Mouse (Mus musculus) forebrain, embryonic 11.5 days (tissue): ENCODE data around the gene Fgd6. TPM values are rescaled to one million over a fixed set of nuclear protein-coding genes. Genes with fewer than 3 reads are reported as not detected.

Experiments
- ATAC-seq: fragments of 200-750 bp; cut with Nextera tagmentation; replicated peaks from 2 replicates; pipeline ENCODE4 v1.8.0; 2017; ENCODE audit warnings: moderate TSS enrichment; ENCODE audit not compliant: low FRiP score
- DNase-seq: peaks from one replicate; pipeline ENCODE4 v3.0.0-alpha.2; 2017; ENCODE audit warnings: low spot score
- H3K27ac ChIP-seq: fragments of 300-500 bp; sonication (generic); 2 replicates; pipeline ENCODE4 v1.5.1; 2014; ENCODE audit warnings: low read depth, low read length
- H3K27me3 ChIP-seq: fragments of 300-500 bp; sonication (generic); 2 replicates; pipeline ENCODE4 v1.6.1; 2014; ENCODE audit warnings: mild to moderate bottlenecking, low read length, mixed read lengths; ENCODE audit not compliant: control insufficient read depth, insufficient read depth
- H3K36me3 ChIP-seq: fragments of 300-500 bp; sonication (generic); 2 replicates; pipeline ENCODE4 v1.6.1; 2014; ENCODE audit warnings: mild to moderate bottlenecking, low read length, moderate library complexity, mixed read lengths; ENCODE audit not compliant: control insufficient read depth, insufficient read depth
- H3K4me1 ChIP-seq: fragments of 300-500 bp; sonication (generic); replicated peaks from 2 replicates; pipeline ENCODE4 v1.6.1; 2014; ENCODE audit warnings: low read length, mixed read lengths; ENCODE audit not compliant: control insufficient read depth, insufficient read depth
- H3K4me2 ChIP-seq: fragments of 300-500 bp; sonication (generic); 2 replicates; pipeline ENCODE4 v1.6.1; 2014; ENCODE audit warnings: low read depth, mild to moderate bottlenecking, low read length, moderate library complexity, mixed read lengths; ENCODE audit not compliant: severe bottlenecking
- H3K4me3 ChIP-seq: fragments of 300-500 bp; sonication (generic); 2 replicates; pipeline ENCODE4 v1.5.1; 2014; ENCODE audit warnings: low read depth, low read length
- H3K9ac ChIP-seq: fragments of 300-500 bp; sonication (generic); 2 replicates; pipeline ENCODE4 v1.6.1; 2014; ENCODE audit warnings: low read length
- H3K9me3 ChIP-seq: fragments of 300-500 bp; sonication (generic); 2 replicates; pipeline ENCODE4 v1.6.1; 2016; ENCODE audit warnings: low read length, mixed read lengths; ENCODE audit not compliant: control insufficient read depth
- WGBS: fragments of 180-500 bp; shearing (Covaris S2); extraction: QIAGEN DNeasy Blood & Tissue Kit; methylation state at CpG from one replicate; pipeline ENCODE4 v1.1.7; 2014; 5-methylcytosine and 5-hydroxymethylcytosine counted together
- polyA plus RNA-seq: library from polyadenylated mRNA; unstranded; fragments of >200 nt; fragmentation: Nextera tagmentation; extraction: Ambion mirVana; gene quantifications from 2 replicates; pipeline ENCODE4 v1.2.1, GENCODE M21; 2014

The Fgd6 gene
- polyA plus RNA-seq = 4.3 and 4.4 TPM in 2 replicates

GRCm38 (mm10) chr10:94035658-94036374 is at the start of gene Fgd6, which contains the start of gene Vezt:
TSS of gene Fgd6 (plus strand) at chr10:94036001.
TSS of gene Vezt (minus strand) at chr10:94035817.
- H3K9ac ChIP-seq = peak within 1 kb of the TSS; percentile 85
- H3K36me3 ChIP-seq = no peaks in the 10 kb centered on the region
- under 1% methylated on average over 75 of the region's 77 CpGs for WGBS
- peak within 1 kb of the TSS; percentile 83 for H3K4me3 ChIP-seq
- peak; percentile 100 for DNase-seq
- H3K27ac ChIP-seq = 0 out of 2 replicates have a peak within 1 kb of the TSS, but pooled peaks have one; percentile 37
- H3K4me2 ChIP-seq = peak within 1 kb of the TSS; percentile 66
- H3K27me3 ChIP-seq = no peaks in the 10 kb centered on the region
- H3K9me3 ChIP-seq = no peaks in the 10 kb centered on the region
- H3K4me1 ChIP-seq = peaks cover 6% of the 10 kb centered on the region; the same call in 1 of the 2 replicates
- peak; percentile 99 for ATAC-seq

- Histone ChIP-seq H3K9me3 (no peaks in the 10 kb centered on the region), H3K9ac (no peak overlapping the region), H3K4me1 (no peaks in the 10 kb centered on the region), H3K4me2 (no peak overlapping the region), H3K27ac (no peak overlapping the region), H3K27me3 (no peaks in the 10 kb centered on the region), H3K36me3 (no peaks in the 10 kb centered on the region; the same call in 1 of the 2 replicates), H3K4me3 (no peak overlapping the region)
- 93% methylated on average over 10 of the region's 10 CpGs for WGBS
- DNase-seq (no peak), ATAC-seq (no peak)
These were observed 41.7 kb upstream of the Fgd6 start for GRCm38 (mm10) chr10:93994136-93994535.

GRCm38 (mm10) chr10:93995100-93995499 is 40.7 kb upstream of the Fgd6 start:
- ATAC-seq (no peak), DNase-seq (no peak)
- Histone ChIP-seq H3K4me1 (no peaks in the 10 kb centered on the region), H3K9ac (no peak overlapping the region), H3K4me3 (no peak overlapping the region), H3K9me3 (no peaks in the 10 kb centered on the region), H3K4me2 (no peak overlapping the region), H3K36me3 (no peaks in the 10 kb centered on the region; the same call in 1 of the 2 replicates), H3K27ac (no peak overlapping the region), H3K27me3 (no peaks in the 10 kb centered on the region)
- WGBS = 88% methylated on average over 1 of the region's 1 CpGs

- Histone ChIP-seq H3K27me3 (no peaks in the 10 kb centered on the region), H3K9me3 (no peaks in the 10 kb centered on the region), H3K4me1 (no peaks in the 10 kb centered on the region), H3K9ac (no peak overlapping the region), H3K4me2 (no peak overlapping the region), H3K36me3 (peaks cover 8% of the 10 kb centered on the region; the same call in 1 of the 2 replicates), H3K4me3 (no peak overlapping the region), H3K27ac (no peak overlapping the region)
- no peak for DNase-seq
- WGBS = 92% methylated on average over 1 of the region's 1 CpGs
- no peak for ATAC-seq
These were observed 36.4 kb upstream of the Fgd6 start for GRCm38 (mm10) chr10:93999357-93999756.

- Histone ChIP-seq H3K27me3 (no peaks in the 10 kb centered on the region), H3K9ac (no peak overlapping the region), H3K36me3 (peaks cover 8% of the 10 kb centered on the region; the same call in 1 of the 2 replicates), H3K9me3 (no peaks in the 10 kb centered on the region), H3K27ac (no peak overlapping the region), H3K4me2 (no peak overlapping the region), H3K4me1 (no peaks in the 10 kb centered on the region), H3K4me3 (no peak overlapping the region)
- ATAC-seq = no peak
- no peak for DNase-seq
- WGBS = 89% methylated on average over 10 of the region's 10 CpGs
These were observed 35.6 kb upstream of the Fgd6 start for GRCm38 (mm10) chr10:94000223-94000622.

GRCm38 (mm10) chr10:94008356-94008755 is 27.4 kb upstream of the Fgd6 start:
- Histone ChIP-seq H3K4me3 (no peak overlapping the region), H3K27ac (no peak overlapping the region), H3K9me3 (no peaks in the 10 kb centered on the region), H3K36me3 (no peaks in the 10 kb centered on the region; the same call in 1 of the 2 replicates), H3K9ac (no peak overlapping the region), H3K4me2 (no peak overlapping the region), H3K27me3 (no peaks in the 10 kb centered on the region), H3K4me1 (no peaks in the 10 kb centered on the region)
- ATAC-seq (no peak), DNase-seq (no peak)
- WGBS = 86% methylated on average over 2 of the region's 2 CpGs

- no peak overlapping the region for H3K9ac ChIP-seq
- 87% methylated on average over 3 of the region's 3 CpGs for WGBS
- no peaks in the 10 kb centered on the region for H3K27me3 ChIP-seq
- H3K4me2 ChIP-seq = no peak overlapping the region
- H3K9me3 ChIP-seq = no peaks in the 10 kb centered on the region
- H3K4me3 ChIP-seq = no peak overlapping the region
- H3K4me1 ChIP-seq = no peaks in the 10 kb centered on the region
- DNase-seq (no peak), ATAC-seq (no peak)
- no peak overlapping the region for H3K27ac ChIP-seq
- no peaks in the 10 kb centered on the region; the same call in 1 of the 2 replicates for H3K36me3 ChIP-seq
These were observed 25.7 kb upstream of the Fgd6 start for GRCm38 (mm10) chr10:94009991-94010679.

- no peak overlapping the region for H3K4me2 ChIP-seq
- WGBS = 77% methylated on average over 2 of the region's 2 CpGs
- H3K4me3 ChIP-seq = no peak overlapping the region
- no peak overlapping the region for H3K9ac ChIP-seq
- no peaks in the 10 kb centered on the region for H3K4me1 ChIP-seq
- no peaks in the 10 kb centered on the region for H3K9me3 ChIP-seq
- no peak overlapping the region for H3K27ac ChIP-seq
- H3K27me3 ChIP-seq = no peaks in the 10 kb centered on the region
- ATAC-seq (no peak), DNase-seq (no peak)
- H3K36me3 ChIP-seq = no peaks in the 10 kb centered on the region; the same call in 1 of the 2 replicates
These were observed 24.8 kb upstream of the Fgd6 start for GRCm38 (mm10) chr10:94011024-94011423.
